Mouse (Mus musculus) cerebellum, adult 8-10 months (tissue): ENCODE measurements around the gene Tiam2.

Source experiments
- DNase-seq: peaks from one replicate; pipeline ENCODE4 v3.0.0; 2022

Tiam2 gene

GRCm38 (mm10) chr17:3326148-3326902 is at the start of gene Tiam2:
TSS of gene Tiam2 (plus strand) at chr17:3326573.
- DNase-seq, result peak; percentile 25

- no peak for DNase-seq
These were observed 46.1 kb upstream of the Tiam2 start for GRCm38 (mm10) chr17:3280321-3280720.

- DNase-seq, result no peak
These were observed 44.4 kb upstream of the Tiam2 start for GRCm38 (mm10) chr17:3281939-3282338.

- DNase-seq, result no peak
These were observed 41.2 kb upstream of the Tiam2 start for GRCm38 (mm10) chr17:3285030-3285671.

GRCm38 (mm10) chr17:3286123-3286825 is 40.1 kb upstream of the Tiam2 start:
- DNase-seq, result no peak

GRCm38 (mm10) chr17:3288341-3288740 is 38.0 kb upstream of the Tiam2 start:
- DNase-seq, result peak; percentile 41

- DNase-seq, result no peak
These were observed 31.3 kb upstream of the Tiam2 start for GRCm38 (mm10) chr17:3295097-3295496.

- DNase-seq, result no peak
These were observed 26.9 kb upstream of the Tiam2 start for GRCm38 (mm10) chr17:3299487-3299886.

- DNase-seq, result no peak
These were observed 20.4 kb upstream of the Tiam2 start for GRCm38 (mm10) chr17:3305926-3306325.

GRCm38 (mm10) chr17:3313711-3314624 is 12.4 kb upstream of the Tiam2 start:
- DNase-seq, result peak; percentile 60

GRCm38 (mm10) chr17:3314625-3315020 is 11.8 kb upstream of the Tiam2 start:
- no peak for DNase-seq

GRCm38 (mm10) chr17:3315581-3315980 is 10.8 kb upstream of the Tiam2 start:
- no peak for DNase-seq

GRCm38 (mm10) chr17:3326903-3327279 is 518 bp downstream of the Tiam2 start:
- no peak for DNase-seq

GRCm38 (mm10) chr17:3327335-3327734 is 962 bp downstream of the Tiam2 start:
- DNase-seq, result no peak

GRCm38 (mm10) chr17:3328820-3329219 is 2.4 kb downstream of the Tiam2 start:
- no peak for DNase-seq

- DNase-seq, result no peak
These were observed 3.1 kb downstream of the Tiam2 start for GRCm38 (mm10) chr17:3329429-3329828.

GRCm38 (mm10) chr17:3331721-3332461 is 5.5 kb downstream of the Tiam2 start:
- DNase-seq, result peak; percentile 83

- DNase-seq, result no peak
These were observed 9.9 kb downstream of the Tiam2 start for GRCm38 (mm10) chr17:3336161-3336739.

GRCm38 (mm10) chr17:3336887-3337524 is 10.6 kb downstream of the Tiam2 start:
- peak; percentile 23 for DNase-seq

- DNase-seq, result no peak
These were observed 11.1 kb downstream of the Tiam2 start for GRCm38 (mm10) chr17:3337525-3337888.

- DNase-seq, result no peak
These were observed 12.4 kb downstream of the Tiam2 start for GRCm38 (mm10) chr17:3338821-3339220.
